Mouse (Mus musculus): ENCODE data around the gene Lax1. TPM values are rescaled to one million over a fixed set of nuclear protein-coding genes. Genes with fewer than 3 reads are reported as not detected.
"Not testable (repeated sequence)": the region's sequence is repeated elsewhere in the genome, so short reads cannot be mapped to it uniquely, and the experiment has no call there.

Gene Lax1
- polyA plus RNA-seq, 1 experiment from 2014 or later, result 0.12 TPM

GRCm38 (mm10) chr1:133670776-133671175 is 19.1 kb downstream of the Lax1 start:
- no peak for ATAC-seq (ENCODE audit: low FRiP score)
- H3K9ac ChIP-seq (ENCODE audit: low read depth, low read length), result no peak overlapping the region
- 90% methylated on average over 6 of the region's 6 CpGs for WGBS
- H3K4me1 ChIP-seq (replicated peaks; ENCODE audit: control insufficient read depth, insufficient read depth, low read length), result no peaks in the 10 kb centered on the region
- DNase-seq (ENCODE audit: low spot score), result no peak
- H3K9me3 ChIP-seq (ENCODE audit: control insufficient read depth, low read length), result no peaks in the 10 kb centered on the region
- H3K36me3 ChIP-seq (ENCODE audit: control insufficient read depth, insufficient read depth, low read length), result no peaks in the 10 kb centered on the region
- no peak overlapping the region for H3K4me3 ChIP-seq (ENCODE audit: low read depth, low read length)
- H3K4me2 ChIP-seq (replicated peaks; ENCODE audit: low read depth, low read length), result no peak overlapping the region
- no peaks in the 10 kb centered on the region for H3K27me3 ChIP-seq (ENCODE audit: control insufficient read depth, insufficient read depth, low read length)
- no peak overlapping the region for H3K27ac ChIP-seq (ENCODE audit: low read depth, low read length)

- Histone ChIP-seq H3K4me2 (replicated peaks; ENCODE audit: low read depth, low read length) (no peak overlapping the region), H3K27ac (ENCODE audit: low read depth, low read length) (no peak overlapping the region), H3K4me3 (ENCODE audit: low read depth, low read length) (no peak overlapping the region), H3K9me3 (ENCODE audit: control insufficient read depth, low read length) (no peaks in the 10 kb centered on the region), H3K9ac (ENCODE audit: low read depth, low read length) (no peak overlapping the region), H3K27me3 (ENCODE audit: control insufficient read depth, insufficient read depth, low read length) (no peaks in the 10 kb centered on the region), H3K4me1 (replicated peaks; ENCODE audit: control insufficient read depth, insufficient read depth, low read length) (no peaks in the 10 kb centered on the region), H3K36me3 (ENCODE audit: control insufficient read depth, insufficient read depth, low read length) (no peaks in the 10 kb centered on the region)
- DNase-seq (ENCODE audit: low spot score), result no peak
- WGBS, result 79% methylated on average over 12 of the region's 12 CpGs
- no peak for ATAC-seq (ENCODE audit: low FRiP score)
These were observed 19.7 kb downstream of the Lax1 start for GRCm38 (mm10) chr1:133670190-133670589.

- H3K4me1 ChIP-seq (replicated peaks; ENCODE audit: control insufficient read depth, insufficient read depth, low read length), result no peaks in the 10 kb centered on the region
- H3K9ac ChIP-seq (ENCODE audit: low read depth, low read length), result no peak overlapping the region
- WGBS, result 87% methylated on average over 3 of the region's 3 CpGs
- DNase-seq (ENCODE audit: low spot score) (no peak), ATAC-seq (ENCODE audit: low FRiP score) (no peak)
- H3K27ac ChIP-seq (ENCODE audit: low read depth, low read length), result no peak overlapping the region
- no peaks in the 10 kb centered on the region for H3K36me3 ChIP-seq (ENCODE audit: control insufficient read depth, insufficient read depth, low read length)
- no peak overlapping the region for H3K4me3 ChIP-seq (ENCODE audit: low read depth, low read length)
- H3K4me2 ChIP-seq (replicated peaks; ENCODE audit: low read depth, low read length), result no peak overlapping the region
- H3K27me3 ChIP-seq (ENCODE audit: control insufficient read depth, insufficient read depth, low read length), result no peaks in the 10 kb centered on the region
- no peaks in the 10 kb centered on the region for H3K9me3 ChIP-seq (ENCODE audit: control insufficient read depth, low read length)
These were observed 21.3 kb downstream of the Lax1 start for GRCm38 (mm10) chr1:133668618-133669017.

- DNase-seq (ENCODE audit: low spot score) (no peak), ATAC-seq (ENCODE audit: low FRiP score) (no peak)
These were observed 22.2 kb downstream of the Lax1 start for GRCm38 (mm10) chr1:133667721-133668120.

GRCm38 (mm10) chr1:133665713-133666112 is 24.2 kb downstream of the Lax1 start:
- ATAC-seq (ENCODE audit: low FRiP score); DNase-seq (ENCODE audit: low spot score); H3K4me3 ChIP-seq (ENCODE audit: low read depth, low read length); H3K27me3 ChIP-seq (ENCODE audit: control insufficient read depth, insufficient read depth, low read length); H3K9me3 ChIP-seq (ENCODE audit: control insufficient read depth, low read length); H3K36me3 ChIP-seq (ENCODE audit: control insufficient read depth, insufficient read depth, low read length); H3K27ac ChIP-seq (ENCODE audit: low read depth, low read length); H3K4me1 ChIP-seq (replicated peaks; ENCODE audit: control insufficient read depth, insufficient read depth, low read length); H3K9ac ChIP-seq (ENCODE audit: low read depth, low read length); H3K4me2 ChIP-seq (replicated peaks; ENCODE audit: low read depth, low read length): not testable (repeated sequence)
- WGBS, result 76% methylated on average over 8 of the region's 8 CpGs

More at GRCm38 (mm10) chr1:133667721-133668120, 22.2 kb downstream of the Lax1 start:
- Histone ChIP-seq H3K36me3 (ENCODE audit: control insufficient read depth, insufficient read depth, low read length) (no peaks in the 10 kb centered on the region), H3K4me1 (replicated peaks; ENCODE audit: control insufficient read depth, insufficient read depth, low read length) (no peaks in the 10 kb centered on the region), H3K9ac (ENCODE audit: low read depth, low read length) (no peak overlapping the region), H3K27me3 (ENCODE audit: control insufficient read depth, insufficient read depth, low read length) (no peaks in the 10 kb centered on the region), H3K9me3 (ENCODE audit: control insufficient read depth, low read length) (no peaks in the 10 kb centered on the region), H3K4me2 (replicated peaks; ENCODE audit: low read depth, low read length) (no peak overlapping the region), H3K27ac (ENCODE audit: low read depth, low read length) (no peak overlapping the region), H3K4me3 (ENCODE audit: low read depth, low read length) (no peak overlapping the region)
- WGBS, result 32% methylated on average over 7 of the region's 7 CpGs

- Histone ChIP-seq H3K4me1 (replicated peaks; ENCODE audit: control insufficient read depth, insufficient read depth, low read length) (no peaks in the 10 kb centered on the region), H3K9ac (ENCODE audit: low read depth, low read length) (no peak overlapping the region), H3K27me3 (ENCODE audit: control insufficient read depth, insufficient read depth, low read length) (no peaks in the 10 kb centered on the region), H3K4me3 (ENCODE audit: low read depth, low read length) (no peak overlapping the region), H3K27ac (ENCODE audit: low read depth, low read length) (no peak overlapping the region), H3K4me2 (replicated peaks; ENCODE audit: low read depth, low read length) (no peak overlapping the region), H3K9me3 (ENCODE audit: control insufficient read depth, low read length) (no peaks in the 10 kb centered on the region), H3K36me3 (ENCODE audit: control insufficient read depth, insufficient read depth, low read length) (no peaks in the 10 kb centered on the region)
- WGBS, result 63% methylated on average over 11 of the region's 11 CpGs
- DNase-seq (ENCODE audit: low spot score) (no peak), ATAC-seq (ENCODE audit: low FRiP score) (no peak)
These were observed 25.5 kb downstream of the Lax1 start for GRCm38 (mm10) chr1:133664203-133664970.

GRCm38 (mm10) chr1:133663427-133663826 is 26.5 kb downstream of the Lax1 start:
- Histone ChIP-seq H3K9ac (ENCODE audit: low read depth, low read length) (no peak overlapping the region), H3K4me1 (replicated peaks; ENCODE audit: control insufficient read depth, insufficient read depth, low read length) (no peaks in the 10 kb centered on the region), H3K4me2 (replicated peaks; ENCODE audit: low read depth, low read length) (no peak overlapping the region), H3K27me3 (ENCODE audit: control insufficient read depth, insufficient read depth, low read length) (no peaks in the 10 kb centered on the region), H3K4me3 (ENCODE audit: low read depth, low read length) (no peak overlapping the region), H3K36me3 (ENCODE audit: control insufficient read depth, insufficient read depth, low read length) (no peaks in the 10 kb centered on the region), H3K27ac (ENCODE audit: low read depth, low read length) (no peak overlapping the region), H3K9me3 (ENCODE audit: control insufficient read depth, low read length) (no peaks in the 10 kb centered on the region)
- ATAC-seq (ENCODE audit: low FRiP score) (no peak), DNase-seq (ENCODE audit: low spot score) (no peak)
- WGBS, result 84% methylated on average over 4 of the region's 4 CpGs

GRCm38 (mm10) chr1:133662941-133663340 is 27.0 kb downstream of the Lax1 start:
- no peak overlapping the region for H3K9ac ChIP-seq (ENCODE audit: low read depth, low read length)
- no peaks in the 10 kb centered on the region for H3K27me3 ChIP-seq (ENCODE audit: control insufficient read depth, insufficient read depth, low read length)
- no peak overlapping the region for H3K4me2 ChIP-seq (replicated peaks; ENCODE audit: low read depth, low read length)
- H3K4me1 ChIP-seq (replicated peaks; ENCODE audit: control insufficient read depth, insufficient read depth, low read length), result no peaks in the 10 kb centered on the region
- no peak overlapping the region for H3K27ac ChIP-seq (ENCODE audit: low read depth, low read length)
- H3K9me3 ChIP-seq (ENCODE audit: control insufficient read depth, low read length), result no peaks in the 10 kb centered on the region
- DNase-seq (ENCODE audit: low spot score), result no peak
- no peak overlapping the region for H3K4me3 ChIP-seq (ENCODE audit: low read depth, low read length)
- ATAC-seq (ENCODE audit: low FRiP score), result no peak
- 92% methylated on average over 7 of the region's 7 CpGs for WGBS
- no peaks in the 10 kb centered on the region for H3K36me3 ChIP-seq (ENCODE audit: control insufficient read depth, insufficient read depth, low read length)

GRCm38 (mm10) chr1:133661203-133661933 is 28.5 kb downstream of the Lax1 start, which contains the start of gene Gm38394:
Gene Gm38394 (minus strand): TSS chr1:133661318.
- Histone ChIP-seq H3K27ac (ENCODE audit: low read depth, low read length) (peak within 1 kb of the TSS; percentile 90), H3K36me3 (ENCODE audit: control insufficient read depth, insufficient read depth, low read length) (no peaks in the 10 kb centered on the region), H3K4me1 (replicated peaks; ENCODE audit: control insufficient read depth, insufficient read depth, low read length) (no peaks in the 10 kb centered on the region), H3K9me3 (ENCODE audit: control insufficient read depth, low read length) (no peaks in the 10 kb centered on the region), H3K9ac (ENCODE audit: low read depth, low read length) (peak within 1 kb of the TSS; percentile 74), H3K27me3 (ENCODE audit: control insufficient read depth, insufficient read depth, low read length) (no peaks in the 10 kb centered on the region), H3K4me3 (ENCODE audit: low read depth, low read length) (peak within 1 kb of the TSS; percentile 90), H3K4me2 (replicated peaks; ENCODE audit: low read depth, low read length) (peak within 1 kb of the TSS; percentile 82)
- DNase-seq (ENCODE audit: low spot score) (peak; percentile 94), ATAC-seq (ENCODE audit: low FRiP score) (peak; percentile 98)
- 3% methylated on average over 23 of the region's 26 CpGs for WGBS

Data from hindbrain, embryonic 11.5 days (tissue).